Mouse (Mus musculus) right cerebral cortex, adult 18-20 months (tissue): ENCODE measurements at regions not wholly inside any gene's neighbourhood (a gene's known extent, or its start where the extent isn't known, plus 50 kb on each side); places are given as distances from the start of the nearest gene placed in this dataset.
"Not testable (repeated sequence)": the region's sequence is repeated elsewhere in the genome, so short reads cannot be mapped to it uniquely, and the experiment has no call there.

Source experiments
- DNase-seq: peaks from one replicate; pipeline ENCODE4 v3.0.0; 2022; ENCODE audit warnings: mixed read lengths

DNA sequence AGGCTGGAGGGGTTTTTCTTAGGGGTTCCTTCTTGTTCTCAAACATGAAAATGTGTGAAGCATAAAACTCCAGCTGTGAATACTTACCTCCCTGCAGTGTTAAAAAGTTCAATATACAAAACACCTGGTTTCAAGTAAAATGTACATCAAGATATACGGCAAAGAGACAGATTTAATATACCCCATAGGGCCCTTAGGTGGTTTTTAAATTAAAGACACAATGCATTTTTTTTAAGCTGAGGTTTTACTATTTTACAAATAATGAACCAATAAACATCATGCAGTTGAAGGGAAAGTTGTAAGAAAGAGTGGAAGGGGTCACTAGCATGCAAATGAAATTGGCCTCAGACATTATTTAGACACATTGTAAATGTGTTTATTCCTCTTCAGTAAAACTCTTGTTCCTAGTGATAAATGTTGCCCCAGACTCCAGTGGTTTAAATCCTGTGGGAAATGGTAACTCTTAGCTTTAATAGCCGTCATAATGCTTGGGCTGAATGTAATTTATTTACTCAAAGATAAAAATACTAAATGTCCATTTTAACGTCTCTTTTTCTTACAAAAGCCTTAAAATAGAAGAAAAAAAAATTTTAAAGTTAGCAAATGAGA is 1337.9 kb downstream of the Efnb2 start:
- no peak for DNase-seq

DNA sequence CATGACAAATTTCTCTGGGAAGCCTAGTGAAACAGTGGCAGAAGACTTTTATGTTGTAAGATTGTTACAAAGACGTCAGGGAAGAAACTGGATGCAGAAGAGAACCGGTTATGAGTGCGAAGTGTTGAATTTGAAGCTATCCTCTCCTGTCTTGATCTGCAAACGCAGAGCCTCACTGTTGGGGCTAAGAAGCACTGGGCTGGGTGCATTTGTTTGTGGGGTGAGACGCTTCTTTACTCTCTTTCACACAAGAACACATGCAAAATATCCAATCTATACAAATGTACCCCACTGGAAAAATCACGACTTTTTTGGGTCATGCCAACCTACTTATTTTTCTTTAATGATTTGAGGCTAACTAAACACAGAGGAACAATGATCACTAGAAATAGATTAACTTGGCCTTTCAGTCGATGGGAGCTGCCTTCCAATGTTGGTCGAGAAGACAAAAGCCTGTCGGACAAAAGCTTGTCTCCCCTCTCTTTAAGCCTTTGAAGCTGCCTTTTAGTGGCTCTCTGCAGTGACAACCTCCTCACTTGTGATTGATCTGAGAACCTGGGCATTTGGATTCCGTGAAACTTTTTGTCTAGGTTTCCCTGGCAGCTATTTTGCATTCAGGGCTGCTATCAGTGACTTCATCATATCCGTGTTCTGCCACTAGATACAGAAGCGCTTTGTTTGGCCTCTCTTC is 1338.5 kb downstream of the Efnb2 start:
- no peak for DNase-seq

DNA sequence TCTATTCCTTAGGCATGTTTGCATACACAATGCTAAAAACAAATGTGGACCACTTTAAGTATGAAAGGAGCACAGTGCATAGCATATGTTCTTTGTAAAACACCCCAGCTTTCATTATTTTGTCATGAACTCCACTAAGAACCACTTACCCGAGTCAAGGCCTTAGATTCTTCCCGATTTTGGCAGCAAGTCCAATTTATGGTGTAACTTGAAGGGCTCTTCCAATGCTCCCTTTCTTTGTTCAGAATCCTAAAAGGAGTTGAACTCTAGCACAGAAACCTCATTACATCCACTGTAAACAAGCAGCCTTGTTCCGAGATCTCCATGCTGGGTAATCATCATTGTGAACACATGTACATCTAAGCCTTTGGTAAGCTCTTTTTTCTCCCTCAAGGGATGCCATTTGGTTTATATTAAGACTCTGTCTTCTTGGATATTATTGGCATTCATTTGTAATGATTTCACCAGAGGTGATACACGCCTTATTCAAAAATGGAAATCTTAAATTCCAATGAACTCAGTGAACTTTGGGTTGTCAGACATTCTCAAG is 1344.2 kb downstream of the Efnb2 start:
- DNase-seq, result no peak

DNA sequence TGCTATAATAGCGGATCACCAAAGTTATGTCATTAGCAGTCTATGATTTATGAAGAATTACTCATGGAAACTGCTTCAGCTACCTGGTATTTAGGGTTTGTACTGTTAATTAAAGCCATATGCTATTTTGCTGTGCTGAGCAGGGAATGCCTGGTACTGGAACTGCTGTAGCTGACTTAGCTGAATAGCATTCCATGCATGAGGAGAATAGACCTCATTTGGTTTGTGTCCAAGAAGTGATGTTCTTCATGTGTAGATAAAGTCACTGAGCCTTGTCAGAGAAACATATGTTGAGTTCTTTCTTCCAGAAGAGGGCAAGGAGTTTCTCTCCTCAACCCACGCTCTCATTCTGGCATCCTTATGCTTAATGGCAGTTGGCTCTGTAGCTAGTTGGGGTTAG is 1351.8 kb downstream of the Efnb2 start:
- no peak for DNase-seq

DNA sequence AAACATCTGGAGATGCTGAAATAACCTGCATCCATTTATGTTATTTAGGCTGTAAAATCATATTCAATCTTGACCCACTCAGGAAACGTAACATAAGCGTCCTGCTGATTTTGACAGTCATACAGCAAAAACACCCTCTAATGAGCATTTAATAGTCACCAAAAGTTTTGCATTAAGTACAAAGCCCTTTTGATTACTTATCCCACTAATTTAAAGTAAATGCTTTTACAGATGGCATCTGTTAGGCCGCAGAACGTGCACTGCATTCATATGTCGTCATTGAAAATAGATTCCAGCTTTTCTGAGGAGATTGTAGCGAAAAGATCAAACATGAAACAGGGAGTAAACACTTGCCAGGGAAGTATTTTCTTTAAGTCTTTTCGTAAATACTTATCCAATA is 1371.7 kb downstream of the Efnb2 start:
- DNase-seq, result no peak

DNA sequence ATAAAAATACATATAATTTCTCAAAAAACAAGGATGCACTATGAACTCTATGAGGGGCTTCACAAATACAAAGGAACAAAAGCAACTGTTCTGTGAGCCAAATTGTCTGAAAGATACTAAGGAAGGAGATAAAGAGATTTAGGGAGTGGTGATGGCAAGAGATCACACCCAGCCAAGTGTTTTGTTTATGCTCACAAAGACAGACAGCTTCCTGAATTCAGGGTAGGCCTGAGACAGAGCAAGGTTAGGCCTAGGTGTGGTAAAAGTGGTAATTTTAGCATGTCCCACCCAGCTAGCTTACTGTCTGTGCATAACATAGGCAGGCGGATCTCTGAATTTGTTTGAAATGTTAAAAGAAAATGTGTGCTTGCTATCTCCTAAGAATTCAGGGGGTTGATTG is 1374.5 kb downstream of the Efnb2 start:
- no peak for DNase-seq

DNA sequence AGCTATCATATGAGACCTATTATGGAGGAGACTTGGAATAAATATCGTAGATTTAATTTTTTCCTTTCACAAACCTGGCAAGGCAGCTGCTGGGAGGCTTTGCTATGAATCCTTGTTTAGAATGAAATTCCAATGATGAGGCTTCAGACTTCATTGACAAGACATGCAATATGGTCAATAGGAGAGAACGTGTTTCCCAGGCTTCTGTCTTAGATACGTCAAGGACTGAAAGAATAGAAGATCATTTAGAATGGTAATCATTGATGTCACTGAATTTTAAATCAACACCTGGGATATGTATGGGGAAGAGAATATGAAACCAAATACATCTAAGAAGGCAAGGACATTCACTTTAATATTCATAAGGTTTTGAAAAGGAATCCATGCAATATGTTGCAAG is 1393.6 kb downstream of the Efnb2 start:
- no peak for DNase-seq

DNA sequence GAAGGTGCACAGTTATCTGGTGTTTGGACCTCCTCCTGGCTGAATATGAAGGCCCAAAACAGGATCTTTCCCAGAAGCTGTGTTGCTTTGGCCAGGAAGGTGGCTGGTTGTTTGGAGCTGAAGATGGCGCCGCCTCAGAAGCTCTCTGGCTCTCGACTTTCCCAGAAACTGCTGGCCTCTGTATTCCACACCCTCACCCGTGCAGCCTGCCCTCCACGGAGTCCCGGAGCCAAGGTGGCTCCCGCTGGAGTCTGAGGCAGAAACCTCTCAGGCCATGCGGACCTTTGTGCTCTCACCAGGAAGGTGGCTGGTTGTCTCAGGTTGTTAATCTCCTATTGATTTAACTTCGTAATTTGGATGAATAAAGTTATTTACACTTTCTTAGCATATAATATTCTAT is 1406.7 kb downstream of the Efnb2 start:
- not testable (repeated sequence) for DNase-seq

DNA sequence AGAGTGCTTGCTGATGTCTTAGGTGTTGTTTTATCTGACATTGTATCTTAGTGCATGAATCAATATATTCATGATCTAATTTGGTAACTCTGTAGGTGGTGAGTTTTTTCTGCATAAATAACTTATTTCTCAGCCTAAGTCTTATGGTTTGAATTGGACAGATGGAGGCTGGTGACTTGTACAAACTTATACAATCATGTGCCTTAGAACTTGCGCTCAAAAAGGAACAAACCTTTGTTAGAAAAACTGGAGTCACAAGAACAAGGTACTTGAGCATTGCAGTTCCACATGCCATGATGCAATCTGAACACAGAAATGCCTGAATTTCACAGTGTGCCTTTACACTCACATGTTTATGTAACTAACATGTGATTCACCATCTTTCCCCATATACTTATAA is 1420.7 kb downstream of the Efnb2 start:
- peak; percentile 2 for DNase-seq

DNA sequence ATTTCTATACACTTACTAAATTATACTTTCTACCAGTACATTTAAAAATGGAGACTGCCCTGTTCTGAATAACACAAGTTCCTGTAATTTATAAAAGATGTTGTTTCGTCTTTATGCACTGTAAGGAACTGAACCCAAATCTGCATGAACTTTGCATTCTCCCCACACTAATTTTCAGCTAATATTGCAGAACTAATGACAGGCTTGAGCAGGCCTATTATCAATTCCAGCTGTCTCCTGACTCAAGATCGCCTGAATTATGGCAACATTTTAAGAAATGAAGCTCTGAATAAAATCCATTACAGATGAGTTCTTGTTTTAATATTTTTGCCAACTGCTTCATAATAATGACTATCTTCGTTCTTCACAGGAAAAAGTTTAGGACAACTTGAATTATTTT is 1427.0 kb downstream of the Efnb2 start:
- no peak for DNase-seq

DNA sequence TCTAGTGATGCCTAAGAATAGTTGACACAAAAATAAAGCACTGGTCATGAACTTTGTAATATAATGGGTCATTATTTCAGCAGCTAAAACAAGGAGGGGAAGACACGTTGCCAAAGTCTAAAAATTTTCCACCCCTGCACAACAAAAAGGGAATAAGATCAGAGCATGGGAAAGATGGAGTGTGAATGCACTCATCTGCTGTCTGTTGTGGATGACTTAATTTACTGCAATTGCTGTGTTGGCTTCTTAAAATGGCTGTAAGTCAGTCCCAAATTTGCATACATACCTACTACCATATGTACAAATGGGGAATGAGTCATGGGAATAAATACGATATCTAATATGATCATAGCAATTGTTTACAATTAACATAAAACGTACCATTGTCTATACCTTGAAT is 1441.7 kb downstream of the Efnb2 start:
- no peak for DNase-seq

DNA sequence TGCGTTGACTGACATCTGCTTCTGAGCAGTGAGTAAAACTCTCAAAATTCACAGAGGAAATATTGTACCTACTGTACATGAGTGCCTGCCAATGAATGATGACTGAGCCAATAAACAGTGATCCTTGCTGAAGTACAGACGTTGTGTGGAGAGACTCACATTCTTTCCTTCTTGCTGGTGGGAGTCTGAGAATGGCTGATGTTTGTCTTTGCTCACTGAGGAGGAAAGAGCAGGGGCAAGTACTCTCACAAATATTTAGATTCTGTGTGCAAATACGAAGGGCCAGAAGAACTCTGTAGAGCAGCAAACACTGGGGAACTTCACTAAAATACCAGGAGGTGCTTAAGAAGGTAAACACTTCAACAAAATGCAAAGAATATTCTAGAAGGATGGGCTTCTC is 1453.9 kb downstream of the Efnb2 start:
- no peak for DNase-seq

DNA sequence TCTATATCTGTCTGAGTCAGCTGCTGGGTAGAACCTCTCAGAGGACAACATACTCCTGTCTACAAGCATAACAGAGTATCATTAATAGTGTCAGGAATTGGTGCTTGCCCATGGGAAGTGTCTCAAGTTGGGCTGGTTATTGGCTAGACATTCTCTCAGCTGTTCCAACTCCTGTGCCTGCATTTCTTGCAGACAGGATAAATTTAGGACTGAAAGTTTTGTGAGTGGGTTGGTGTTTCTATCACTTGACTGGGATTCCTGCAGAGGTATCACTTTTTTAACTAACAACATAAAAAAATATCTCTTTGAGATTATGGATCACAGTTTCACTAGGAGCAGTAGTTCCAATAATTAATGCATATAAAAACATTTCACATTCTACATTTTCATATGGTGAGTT is 1454.4 kb downstream of the Efnb2 start:
- peak; percentile 23 for DNase-seq

DNA sequence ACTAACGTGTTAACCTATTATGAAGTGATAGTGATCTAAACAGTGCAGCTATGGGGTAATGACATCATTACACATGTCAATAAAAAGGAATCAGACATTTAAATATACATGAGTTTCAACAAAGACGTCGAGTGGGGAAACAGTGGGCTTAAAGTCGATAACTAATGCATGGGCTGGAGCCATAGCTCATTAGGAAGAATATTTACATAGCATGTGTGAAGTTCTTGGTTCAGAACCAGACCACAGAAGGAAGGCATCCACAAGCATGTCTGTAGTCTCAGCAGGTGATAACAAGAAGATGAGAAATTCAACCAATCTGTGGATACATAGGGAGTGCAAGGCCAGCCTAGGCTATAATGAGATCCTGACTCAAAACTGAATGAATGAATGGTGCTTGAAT is 1456.0 kb downstream of the Efnb2 start:
- DNase-seq, result no peak

DNA sequence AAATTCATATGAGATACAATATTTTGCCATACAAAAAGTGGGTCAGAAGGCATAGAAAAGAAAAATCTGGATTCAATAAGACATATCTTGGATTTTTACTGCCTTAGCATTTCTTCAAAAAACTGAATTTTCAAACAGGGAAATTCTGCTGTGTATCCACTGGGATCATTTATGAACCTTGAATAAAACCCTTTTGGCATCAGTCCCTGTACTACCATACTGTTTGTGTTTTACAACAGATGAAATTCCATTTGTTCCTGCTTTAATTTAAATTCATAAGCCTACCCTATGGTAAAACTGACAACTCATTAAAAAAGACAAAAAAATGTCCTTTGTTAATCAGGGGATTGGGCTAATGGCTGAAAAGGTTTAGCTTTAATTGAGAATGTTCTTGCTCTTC is 1470.3 kb downstream of the Efnb2 start:
- DNase-seq, result no peak

DNA sequence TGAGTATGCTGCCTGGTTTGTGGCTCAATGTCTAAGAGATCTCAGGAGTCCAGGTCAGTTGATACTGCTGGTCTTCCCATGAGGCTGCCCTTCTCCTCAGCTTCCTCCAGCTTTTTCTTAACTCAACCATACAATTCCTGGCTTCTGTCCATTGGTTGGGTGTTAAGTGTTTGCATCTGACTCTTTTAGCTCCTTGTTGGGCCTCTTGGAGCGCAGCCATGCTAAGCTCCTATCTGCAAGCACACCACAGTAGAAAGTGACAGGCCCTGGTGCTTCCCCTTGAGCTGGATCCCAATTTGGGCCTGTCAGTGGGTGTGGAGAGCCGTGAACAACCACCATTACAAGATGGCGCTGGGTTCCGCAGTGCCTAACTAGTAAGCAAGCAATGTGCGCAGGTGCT is 1497.7 kb downstream of the Efnb2 start:
- no peak for DNase-seq

DNA sequence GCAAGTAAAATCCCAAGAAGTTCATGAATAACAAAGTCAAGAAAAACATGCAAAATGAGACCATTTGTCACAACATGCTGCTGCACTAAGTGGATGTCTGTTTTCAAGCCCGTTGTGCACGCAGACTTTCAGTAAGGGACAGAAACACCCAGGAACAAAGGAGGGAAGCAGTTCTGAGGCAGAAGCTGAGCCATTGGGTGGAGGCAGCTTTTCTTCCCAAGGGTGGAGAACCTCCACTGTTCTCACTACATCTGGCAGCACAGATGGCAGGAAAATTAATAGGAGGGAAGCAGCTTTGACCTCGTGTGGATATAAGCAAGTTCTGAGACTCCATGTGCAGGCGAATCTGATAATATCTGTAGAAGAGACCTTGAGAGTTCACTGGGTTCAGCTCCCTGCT is 1529.3 kb downstream of the Efnb2 start:
- peak; percentile 14 for DNase-seq

DNA sequence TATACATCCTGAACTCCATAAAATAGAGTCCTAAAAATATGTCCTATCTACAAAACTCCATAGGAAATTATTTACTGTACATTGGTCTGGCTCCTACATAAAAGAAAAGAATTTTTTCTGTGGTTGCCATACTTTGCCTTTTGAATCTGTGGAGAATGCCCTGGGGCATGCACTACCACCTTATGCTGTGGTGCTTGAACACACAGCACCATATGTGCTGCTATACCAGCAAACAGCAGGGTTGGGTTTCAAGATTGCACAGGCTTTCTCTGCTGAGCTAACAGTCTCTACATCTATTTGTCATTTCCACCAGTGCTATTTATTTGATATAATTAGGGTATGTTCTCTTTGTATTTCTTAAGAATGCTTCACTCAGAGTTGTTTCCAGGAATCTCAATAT is 1552.2 kb downstream of the Efnb2 start:
- DNase-seq, result no peak

DNA sequence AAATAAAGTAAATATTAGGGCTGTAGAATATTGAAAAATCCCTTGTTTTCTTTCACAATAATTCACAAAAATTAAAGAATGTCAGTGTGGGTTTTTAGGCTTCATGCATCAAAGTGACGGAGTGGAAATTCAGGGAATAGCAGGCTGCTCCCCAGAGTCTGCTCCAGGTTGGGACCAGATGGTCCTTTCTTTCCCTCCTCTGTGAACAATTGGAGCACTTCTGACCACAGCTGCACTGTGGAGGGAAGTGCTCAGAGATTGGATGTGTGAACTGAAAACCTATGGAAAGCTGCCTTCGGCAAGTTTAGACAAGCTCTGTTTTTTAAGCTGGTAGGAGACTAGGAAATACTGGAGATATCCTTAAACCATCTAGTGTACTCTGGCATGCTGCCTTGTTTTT is 1563.5 kb downstream of the Efnb2 start:
- peak; percentile 5 for DNase-seq

DNA sequence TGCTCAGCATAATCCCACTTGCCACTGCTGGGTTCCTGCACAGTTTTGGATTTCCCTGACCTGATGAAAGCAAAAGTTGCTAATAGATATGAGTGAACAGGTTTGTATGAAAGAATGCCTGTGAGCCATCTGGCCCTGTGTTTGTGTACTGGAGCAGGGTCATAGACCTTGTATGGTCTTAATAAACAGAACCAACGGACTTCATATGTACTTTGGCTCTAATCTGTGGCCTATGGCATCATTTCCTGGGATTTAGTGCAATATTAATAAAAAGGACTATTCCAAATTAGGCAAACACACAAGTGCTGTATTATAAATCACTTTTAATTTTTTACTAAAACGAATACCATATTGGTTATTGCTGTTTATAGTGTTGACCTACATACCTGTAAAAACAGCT is 1568.2 kb downstream of the Efnb2 start:
- no peak for DNase-seq

DNA sequence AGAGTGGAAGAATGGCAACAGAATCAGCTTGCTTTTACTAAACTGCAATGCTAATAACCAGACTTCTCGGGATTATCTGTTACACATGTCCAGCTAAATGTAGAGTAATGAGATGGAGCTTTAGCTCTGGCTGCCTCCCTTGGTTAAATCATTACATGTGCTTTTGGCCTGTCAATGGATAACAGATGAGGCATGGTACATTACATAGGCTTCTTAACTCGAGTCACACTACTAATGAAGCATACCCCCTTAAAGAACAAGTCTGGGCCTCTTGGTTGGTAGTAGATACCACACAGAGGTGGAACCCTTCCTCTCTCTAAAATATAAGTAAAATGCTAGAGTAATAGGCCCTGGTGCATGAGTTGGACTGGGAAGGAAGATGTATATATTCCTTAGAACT is 1572.9 kb downstream of the Efnb2 start:
- DNase-seq, result no peak

DNA sequence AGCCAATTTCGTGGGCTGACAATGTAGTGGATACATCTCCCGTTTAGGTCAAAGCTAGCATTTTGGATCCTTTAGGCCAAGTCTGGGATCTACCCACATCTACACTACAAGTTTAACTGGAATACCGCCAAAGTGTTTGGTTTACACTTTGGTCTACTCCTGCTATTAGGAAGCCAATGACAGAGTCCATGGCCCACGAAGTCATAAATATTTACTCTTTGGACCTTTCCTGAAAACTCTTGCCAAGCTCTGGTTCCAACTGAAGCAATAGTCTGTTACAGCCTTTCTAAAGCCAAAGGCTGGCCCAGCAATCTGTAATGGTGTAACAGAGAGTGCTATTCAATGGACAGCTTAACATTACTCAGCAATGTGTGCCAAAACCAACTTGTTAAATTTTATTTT is 1600.8 kb downstream of the Efnb2 start:
- DNase-seq, result no peak

DNA sequence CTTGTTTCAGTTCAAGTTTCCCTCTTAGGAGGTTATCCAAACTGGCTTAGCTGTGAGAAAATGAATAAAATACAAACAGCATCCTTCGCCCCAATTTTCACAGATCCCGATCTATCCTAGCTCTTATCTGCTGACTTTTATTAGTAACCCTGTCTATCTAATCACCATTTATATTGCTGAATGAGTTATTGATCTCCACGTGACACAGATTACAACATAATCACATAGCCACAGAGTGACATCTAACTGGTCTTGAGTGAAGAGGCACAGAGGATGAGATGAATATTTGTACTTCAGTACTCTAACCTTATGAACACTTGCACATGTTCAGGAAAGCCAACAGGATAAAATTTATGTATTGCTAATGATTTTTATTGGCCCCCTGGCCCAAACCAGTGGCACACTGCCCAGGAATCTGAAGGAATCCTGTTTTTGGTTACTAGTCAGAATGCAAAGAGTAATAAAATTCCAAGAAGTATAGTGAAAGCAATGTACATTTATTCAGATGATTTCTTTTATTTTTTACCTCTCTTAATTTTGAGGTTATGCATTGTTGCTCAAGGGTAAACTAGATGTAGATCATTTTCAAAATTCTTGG is 1634.7 kb downstream of the Efnb2 start:
- DNase-seq, result no peak

DNA sequence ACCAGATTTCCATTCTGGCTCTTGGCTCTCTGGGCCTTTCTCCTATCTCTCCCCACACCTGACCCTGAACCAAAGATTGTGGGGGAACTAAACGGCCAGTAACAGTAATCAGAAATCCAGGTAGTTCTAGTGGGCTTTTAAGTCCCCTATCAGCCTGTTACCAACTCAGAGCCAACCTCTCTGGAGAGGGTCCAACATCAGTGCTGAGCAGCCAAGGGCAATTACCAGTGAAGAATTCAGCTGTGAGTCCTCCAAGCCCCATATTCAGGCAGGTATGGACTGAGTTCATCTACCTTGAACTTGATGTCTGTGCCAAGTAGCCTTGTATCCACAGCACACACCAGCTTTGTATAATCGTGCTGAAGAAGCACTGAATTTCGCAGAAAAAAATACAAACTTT is 1636.7 kb downstream of the Efnb2 start:
- DNase-seq, result no peak
